Mouse (Mus musculus): ENCODE measurements around the gene Msi2. TPM values are rescaled to one million over a fixed set of nuclear protein-coding genes. Genes with fewer than 3 reads are reported as not detected.

Gene Msi2
- total RNA-seq, 2 experiments from 2014 or later, result 110 to 113 TPM

GRCm38 (mm10) chr11:88618005-88618501 is 100.3 kb downstream of the Msi2 start:
- DNase-seq (ENCODE audit: low spot score in 2 of 2), result no peak

- no peak for DNase-seq (ENCODE audit: low spot score in 2 of 2)
Observed at GRCm38 (mm10) chr11:88617380-88617779, 100.9 kb downstream of the Msi2 start.

- no peak for DNase-seq (ENCODE audit: low spot score in 2 of 2)
Observed at GRCm38 (mm10) chr11:88614527-88615305, 103.6 kb downstream of the Msi2 start.

- DNase-seq (ENCODE audit: low spot score in 2 of 2), result no peak
Observed at GRCm38 (mm10) chr11:88613771-88614526, 104.4 kb downstream of the Msi2 start.

GRCm38 (mm10) chr11:88613008-88613407 is 105.3 kb downstream of the Msi2 start:
- DNase-seq (ENCODE audit: low spot score in 2 of 2), result no peak

- DNase-seq (ENCODE audit: low spot score in 2 of 2), result no peak
Observed at GRCm38 (mm10) chr11:88612141-88612540, 106.2 kb downstream of the Msi2 start.

GRCm38 (mm10) chr11:88610809-88611208 is 107.5 kb downstream of the Msi2 start:
- DNase-seq (ENCODE audit: low spot score in 2 of 2), result no peak

- DNase-seq (ENCODE audit: low spot score in 2 of 2), result no peak
Observed at GRCm38 (mm10) chr11:88610112-88610511, 108.2 kb downstream of the Msi2 start.

- no peak for DNase-seq (ENCODE audit: low spot score in 2 of 2)
Observed at GRCm38 (mm10) chr11:88608584-88608983, 109.7 kb downstream of the Msi2 start.

- DNase-seq (ENCODE audit: low spot score in 2 of 2), result peak in 1 of 2 experiments; percentile 34
Observed at GRCm38 (mm10) chr11:88607725-88608383, 110.5 kb downstream of the Msi2 start.

- DNase-seq (ENCODE audit: low spot score in 2 of 2), result no peak
Observed at GRCm38 (mm10) chr11:88605771-88606170, 112.5 kb downstream of the Msi2 start.

GRCm38 (mm10) chr11:88605098-88605525 is 113.2 kb downstream of the Msi2 start:
- no peak for DNase-seq (ENCODE audit: low spot score in 2 of 2)

GRCm38 (mm10) chr11:88604635-88605034 is 113.7 kb downstream of the Msi2 start:
- no peak for DNase-seq (ENCODE audit: low spot score in 2 of 2)

- no peak for DNase-seq (ENCODE audit: low spot score in 2 of 2)
Observed at GRCm38 (mm10) chr11:88603366-88603765, 114.9 kb downstream of the Msi2 start.

GRCm38 (mm10) chr11:88602471-88603120 is 115.7 kb downstream of the Msi2 start:
- no peak for DNase-seq (ENCODE audit: low spot score in 2 of 2)

- DNase-seq (ENCODE audit: low spot score in 2 of 2), result no peak
Observed at GRCm38 (mm10) chr11:88600194-88600593, 118.1 kb downstream of the Msi2 start.

GRCm38 (mm10) chr11:88599332-88600130 is 118.8 kb downstream of the Msi2 start:
- DNase-seq (ENCODE audit: low spot score in 2 of 2), result peak in 1 of 2 experiments; percentile 60

GRCm38 (mm10) chr11:88598848-88599175 is 119.5 kb downstream of the Msi2 start:
- DNase-seq (ENCODE audit: low spot score in 2 of 2), result no peak

- no peak for DNase-seq (ENCODE audit: low spot score in 2 of 2)
Observed at GRCm38 (mm10) chr11:88598150-88598847, 120.0 kb downstream of the Msi2 start.

GRCm38 (mm10) chr11:88595616-88596015 is 122.7 kb downstream of the Msi2 start:
- no peak for DNase-seq (ENCODE audit: low spot score in 2 of 2)

Data from layer of hippocampus, adult 18-20 months (tissue).